Mouse (Mus musculus): ENCODE data around the gene Pakap. TPM values are rescaled to one million over a fixed set of nuclear protein-coding genes. Genes with fewer than 3 reads are reported as not detected.
A peak's percentile ranks its signal among the peaks of the same experiment; 100 is the strongest.

The Pakap gene
- polyA plus RNA-seq, 1 experiment from 2014 or later = 10.7 TPM

- H3K36me3 ChIP-seq (ENCODE audit: control insufficient read depth, insufficient read depth, low read length) = no peaks in the 10 kb centered on the region
- no peak overlapping the region for H3K27ac ChIP-seq (replicated peaks; ENCODE audit: low read depth, low read length)
- no peak overlapping the region for H3K4me2 ChIP-seq (ENCODE audit: low read length)
- H3K27me3 ChIP-seq (ENCODE audit: control insufficient read depth, insufficient read depth, low read length) = no peaks in the 10 kb centered on the region
- H3K4me3 ChIP-seq (replicated peaks; ENCODE audit: low read depth, low read length) = no peak overlapping the region
- H3K9ac ChIP-seq (replicated peaks; ENCODE audit: low read length) = no peak overlapping the region
- H3K9me3 ChIP-seq (ENCODE audit: control insufficient read depth, low read length) = no peaks in the 10 kb centered on the region
- 87% methylated on average over 10 of the region's 10 CpGs for WGBS
- DNase-seq (no peak), ATAC-seq (ENCODE audit: low FRiP score, low TSS enrichment) (no peak)
- H3K4me1 ChIP-seq (ENCODE audit: control insufficient read depth, insufficient read depth, low read length) = no peaks in the 10 kb centered on the region
Measured at GRCm38 (mm10) chr4:57601903-57602617, 34.1 kb downstream of the Pakap start.

- H3K27me3 ChIP-seq (ENCODE audit: control insufficient read depth, insufficient read depth, low read length) = no peaks in the 10 kb centered on the region
- ATAC-seq (ENCODE audit: low FRiP score, low TSS enrichment) = no peak
- H3K4me1 ChIP-seq (ENCODE audit: control insufficient read depth, insufficient read depth, low read length) = no peaks in the 10 kb centered on the region
- H3K27ac ChIP-seq (replicated peaks; ENCODE audit: low read depth, low read length) = no peak overlapping the region
- no peak overlapping the region for H3K9ac ChIP-seq (replicated peaks; ENCODE audit: low read length)
- no peak for DNase-seq
- WGBS = 91% methylated on average over 3 of the region's 3 CpGs
- no peaks in the 10 kb centered on the region for H3K9me3 ChIP-seq (ENCODE audit: control insufficient read depth, low read length)
- no peaks in the 10 kb centered on the region for H3K36me3 ChIP-seq (ENCODE audit: control insufficient read depth, insufficient read depth, low read length)
- H3K4me3 ChIP-seq (replicated peaks; ENCODE audit: low read depth, low read length) = no peak overlapping the region
- no peak overlapping the region for H3K4me2 ChIP-seq (ENCODE audit: low read length)
Measured at GRCm38 (mm10) chr4:57606258-57606657, 38.3 kb downstream of the Pakap start.

- H3K4me3 ChIP-seq (replicated peaks; ENCODE audit: low read depth, low read length) = no peak overlapping the region
- no peaks in the 10 kb centered on the region for H3K9me3 ChIP-seq (ENCODE audit: control insufficient read depth, low read length)
- H3K27ac ChIP-seq (replicated peaks; ENCODE audit: low read depth, low read length) = no peak overlapping the region
- H3K27me3 ChIP-seq (ENCODE audit: control insufficient read depth, insufficient read depth, low read length) = no peaks in the 10 kb centered on the region
- H3K4me1 ChIP-seq (ENCODE audit: control insufficient read depth, insufficient read depth, low read length) = no peaks in the 10 kb centered on the region
- no peak overlapping the region for H3K9ac ChIP-seq (replicated peaks; ENCODE audit: low read length)
- no peak overlapping the region; the same call in 1 of the 2 replicates for H3K4me2 ChIP-seq (ENCODE audit: low read length)
- DNase-seq = peak; percentile 94
- 50% methylated on average over 22 of the region's 22 CpGs for WGBS
- H3K36me3 ChIP-seq (ENCODE audit: control insufficient read depth, insufficient read depth, low read length) = no peaks in the 10 kb centered on the region
- peak; percentile 67; the same call in 1 of the 2 replicates for ATAC-seq (ENCODE audit: low FRiP score, low TSS enrichment)
Measured at GRCm38 (mm10) chr4:57607247-57607942, 39.4 kb downstream of the Pakap start.

- no peaks in the 10 kb centered on the region for H3K27me3 ChIP-seq (ENCODE audit: control insufficient read depth, insufficient read depth, low read length)
- peak; percentile 28 for DNase-seq
- H3K4me2 ChIP-seq (ENCODE audit: low read length) = no peak overlapping the region
- WGBS = 50% methylated on average over 17 of the region's 17 CpGs
- H3K27ac ChIP-seq (replicated peaks; ENCODE audit: low read depth, low read length) = no peak overlapping the region
- H3K36me3 ChIP-seq (ENCODE audit: control insufficient read depth, insufficient read depth, low read length) = no peaks in the 10 kb centered on the region
- no peak overlapping the region for H3K9ac ChIP-seq (replicated peaks; ENCODE audit: low read length)
- ATAC-seq (ENCODE audit: low FRiP score, low TSS enrichment) = no peak
- H3K4me1 ChIP-seq (ENCODE audit: control insufficient read depth, insufficient read depth, low read length) = no peaks in the 10 kb centered on the region
- H3K9me3 ChIP-seq (ENCODE audit: control insufficient read depth, low read length) = no peaks in the 10 kb centered on the region
- no peak overlapping the region for H3K4me3 ChIP-seq (replicated peaks; ENCODE audit: low read depth, low read length)
Measured at GRCm38 (mm10) chr4:57611303-57612077, 43.5 kb downstream of the Pakap start.

- Histone ChIP-seq H3K27ac (replicated peaks; ENCODE audit: low read depth, low read length) (no peak overlapping the region), H3K9ac (replicated peaks; ENCODE audit: low read length) (no peak overlapping the region), H3K4me3 (replicated peaks; ENCODE audit: low read depth, low read length) (no peak overlapping the region), H3K9me3 (ENCODE audit: control insufficient read depth, low read length) (no peaks in the 10 kb centered on the region), H3K36me3 (ENCODE audit: control insufficient read depth, insufficient read depth, low read length) (no peaks in the 10 kb centered on the region), H3K27me3 (ENCODE audit: control insufficient read depth, insufficient read depth, low read length) (no peaks in the 10 kb centered on the region), H3K4me1 (ENCODE audit: control insufficient read depth, insufficient read depth, low read length) (no peaks in the 10 kb centered on the region), H3K4me2 (ENCODE audit: low read length) (no peak overlapping the region)
- DNase-seq = no peak
- WGBS = 93% methylated on average over 5 of the region's 5 CpGs
- no peak for ATAC-seq (ENCODE audit: low FRiP score, low TSS enrichment)
Measured at GRCm38 (mm10) chr4:57612716-57613115, 44.7 kb downstream of the Pakap start.

GRCm38 (mm10) chr4:57614686-57615085 lies 46.7 kb downstream of the Pakap start:
- 92% methylated on average over 4 of the region's 4 CpGs for WGBS
- Histone ChIP-seq H3K9me3 (ENCODE audit: control insufficient read depth, low read length) (no peaks in the 10 kb centered on the region), H3K4me1 (ENCODE audit: control insufficient read depth, insufficient read depth, low read length) (no peaks in the 10 kb centered on the region), H3K36me3 (ENCODE audit: control insufficient read depth, insufficient read depth, low read length) (no peaks in the 10 kb centered on the region), H3K4me3 (replicated peaks; ENCODE audit: low read depth, low read length) (no peak overlapping the region), H3K4me2 (ENCODE audit: low read length) (no peak overlapping the region), H3K27ac (replicated peaks; ENCODE audit: low read depth, low read length) (no peak overlapping the region), H3K27me3 (ENCODE audit: control insufficient read depth, insufficient read depth, low read length) (no peaks in the 10 kb centered on the region), H3K9ac (replicated peaks; ENCODE audit: low read length) (no peak overlapping the region)
- DNase-seq (no peak), ATAC-seq (ENCODE audit: low FRiP score, low TSS enrichment) (no peak)

GRCm38 (mm10) chr4:57618743-57619142 lies 50.8 kb downstream of the Pakap start:
- Histone ChIP-seq H3K4me3 (replicated peaks; ENCODE audit: low read depth, low read length) (no peak overlapping the region), H3K9me3 (ENCODE audit: control insufficient read depth, low read length) (no peaks in the 10 kb centered on the region), H3K9ac (replicated peaks; ENCODE audit: low read length) (no peak overlapping the region), H3K27me3 (ENCODE audit: control insufficient read depth, insufficient read depth, low read length) (no peaks in the 10 kb centered on the region), H3K27ac (replicated peaks; ENCODE audit: low read depth, low read length) (no peak overlapping the region), H3K36me3 (ENCODE audit: control insufficient read depth, insufficient read depth, low read length) (no peaks in the 10 kb centered on the region), H3K4me2 (ENCODE audit: low read length) (no peak overlapping the region), H3K4me1 (ENCODE audit: control insufficient read depth, insufficient read depth, low read length) (no peaks in the 10 kb centered on the region)
- ATAC-seq (ENCODE audit: low FRiP score, low TSS enrichment) (no peak), DNase-seq (no peak)
- 95% methylated on average over 6 of the region's 6 CpGs for WGBS

GRCm38 (mm10) chr4:57622816-57623215 lies 54.8 kb downstream of the Pakap start:
- Histone ChIP-seq H3K4me3 (replicated peaks; ENCODE audit: low read depth, low read length) (no peak overlapping the region), H3K27me3 (ENCODE audit: control insufficient read depth, insufficient read depth, low read length) (no peaks in the 10 kb centered on the region), H3K4me1 (ENCODE audit: control insufficient read depth, insufficient read depth, low read length) (no peaks in the 10 kb centered on the region), H3K9me3 (ENCODE audit: control insufficient read depth, low read length) (no peaks in the 10 kb centered on the region), H3K9ac (replicated peaks; ENCODE audit: low read length) (no peak overlapping the region), H3K27ac (replicated peaks; ENCODE audit: low read depth, low read length) (no peak overlapping the region), H3K36me3 (ENCODE audit: control insufficient read depth, insufficient read depth, low read length) (no peaks in the 10 kb centered on the region), H3K4me2 (ENCODE audit: low read length) (no peak overlapping the region)
- WGBS = 83% methylated on average over 7 of the region's 7 CpGs
- ATAC-seq (ENCODE audit: low FRiP score, low TSS enrichment) (no peak), DNase-seq (no peak)
